Mouse (Mus musculus) left cerebral cortex, adult 9 months (tissue): Measurements from ENCODE around the gene Cyb561.
A peak's percentile ranks its signal among the peaks of the same experiment; 100 is the strongest.

ENCODE experiments used
- DNase-seq, 2 experiments: peaks; one replicate each; pipeline ENCODE4 v3.0.0; 2022; ENCODE audit warnings: low spot score in 2 of 2

Cyb561 gene

GRCm38 (mm10) chr11:105952111-105952510 is 1.0 kb downstream of the Cyb561 start:
- DNase-seq: no peak

- DNase-seq: no peak
Observed at GRCm38 (mm10) chr11:105951601-105952044, 1.5 kb downstream of the Cyb561 start.

GRCm38 (mm10) chr11:105950519-105950918 is 2.6 kb downstream of the Cyb561 start:
- no peak for DNase-seq

GRCm38 (mm10) chr11:105948255-105948654 is 4.9 kb downstream of the Cyb561 start:
- DNase-seq: no peak

- no peak for DNase-seq
Observed at GRCm38 (mm10) chr11:105946694-105947154, 6.4 kb downstream of the Cyb561 start.

GRCm38 (mm10) chr11:105944770-105945672 is 8.1 kb downstream of the Cyb561 start:
- no peak for DNase-seq

- peak in 1 of 2 experiments; percentile 60 for DNase-seq
Observed at GRCm38 (mm10) chr11:105944126-105944621, 9.0 kb downstream of the Cyb561 start.

- no peak for DNase-seq
Observed at GRCm38 (mm10) chr11:105943133-105944102, 9.7 kb downstream of the Cyb561 start.

- no peak for DNase-seq
Observed at GRCm38 (mm10) chr11:105941973-105942372, 11.2 kb downstream of the Cyb561 start.

- DNase-seq: no peak
Observed at GRCm38 (mm10) chr11:105938771-105939170, 14.4 kb downstream of the Cyb561 start.

- DNase-seq: no peak
Observed at GRCm38 (mm10) chr11:105936974-105937373, 16.2 kb downstream of the Cyb561 start.

GRCm38 (mm10) chr11:105936200-105936599 is 16.9 kb downstream of the Cyb561 start:
- peak in 1 of 2 experiments; percentile 60 for DNase-seq

GRCm38 (mm10) chr11:105935496-105935895 is 17.6 kb downstream of the Cyb561 start:
- DNase-seq: no peak

GRCm38 (mm10) chr11:105934816-105935215 is 18.3 kb downstream of the Cyb561 start:
- no peak for DNase-seq

GRCm38 (mm10) chr11:105934303-105934711 is 18.8 kb downstream of the Cyb561 start:
- DNase-seq: no peak

GRCm38 (mm10) chr11:105933746-105934145 is 19.4 kb downstream of the Cyb561 start:
- no peak for DNase-seq

- no peak for DNase-seq
Observed at GRCm38 (mm10) chr11:105931380-105931779, 21.8 kb downstream of the Cyb561 start.

- no peak for DNase-seq
Observed at GRCm38 (mm10) chr11:105928171-105928570, 25.0 kb downstream of the Cyb561 start.

GRCm38 (mm10) chr11:105927065-105928030 is 25.8 kb downstream of the Cyb561 start:
- DNase-seq: peak in 1 of 2 experiments; percentile 85
